Mouse (Mus musculus) embryonic facial prominence, embryonic 12.5 days (tissue): ENCODE data around the gene Rxrb. TPM values are rescaled to one million over a fixed set of nuclear protein-coding genes. Genes with fewer than 3 reads are reported as not detected.
A peak's percentile ranks its signal among the peaks of the same experiment; 100 is the strongest.
"Not testable (repeated sequence)": the region's sequence is repeated elsewhere in the genome, so short reads cannot be mapped to it uniquely, and the experiment has no call there.

Experiments used
- ATAC-seq: fragments of 200-750 bp; cut with Nextera tagmentation; 2 replicates; pipeline ENCODE4 v1.8.0; 2017; ENCODE audit not compliant: insufficient number of reproducible peaks, insufficient read depth, low FRiP score, low TSS enrichment
- H3K27ac ChIP-seq: fragments of 300-500 bp; sonication (generic); 2 replicates; pipeline ENCODE4 v1.5.1; 2016; ENCODE audit warnings: mild to moderate bottlenecking
- H3K27me3 ChIP-seq: fragments of 300-500 bp; sonication (generic); 2 replicates; pipeline ENCODE4 v1.6.1; 2016; ENCODE audit warnings: mild to moderate bottlenecking, moderate library complexity
- H3K36me3 ChIP-seq: fragments of 300-500 bp; sonication (generic); 2 replicates; pipeline ENCODE4 v1.6.1; 2016; ENCODE audit warnings: mild to moderate bottlenecking
- H3K4me1 ChIP-seq: fragments of 300-500 bp; sonication (generic); 2 replicates; pipeline ENCODE4 v1.6.1; 2016
- H3K4me2 ChIP-seq: fragments of 300-500 bp; sonication (generic); replicated peaks from 2 replicates; pipeline ENCODE4 v1.6.1; 2016; ENCODE audit warnings: mild to moderate bottlenecking, moderate library complexity
- H3K4me3 ChIP-seq: fragments of 300-500 bp; sonication (generic); 2 replicates; pipeline ENCODE4 v1.5.1; 2016; ENCODE audit warnings: mild to moderate bottlenecking
- H3K9ac ChIP-seq: fragments of 300-500 bp; sonication (generic); 2 replicates; pipeline ENCODE4 v1.6.1; 2016; ENCODE audit warnings: mild to moderate bottlenecking, moderate library complexity
- H3K9me3 ChIP-seq: fragments of 300-500 bp; sonication (generic); 2 replicates; pipeline ENCODE4 v1.6.1; 2016; ENCODE audit warnings: mild to moderate bottlenecking, moderate library complexity
- WGBS: fragments of 180-500 bp; shearing (Covaris S2); methylation state at CpG from one replicate; pipeline ENCODE4 v1.1.7; 2016; 5-methylcytosine and 5-hydroxymethylcytosine counted together
- polyA plus RNA-seq: library from polyadenylated mRNA; unstranded; fragments of >200 nt; fragmentation: Nextera tagmentation; extraction: Ambion mirVana; gene quantifications from 2 replicates; pipeline ENCODE4 v1.2.1, GENCODE M21; 2016

The Rxrb gene
- polyA plus RNA-seq, result 69.9 and 72.6 TPM in 2 replicates

GRCm38 (mm10) chr17:34031465-34032173 lies at the start of gene Rxrb, which contains the start of gene Slc39a7:
Gene Rxrb, plus strand, starts transcription at chr17:34031812.
Gene Slc39a7, minus strand, starts transcription at chr17:34031682.
- ATAC-seq, result peak; percentile 68
- Histone ChIP-seq H3K4me1 (peaks cover 50% of the 10 kb centered on the region), H3K27ac (peak within 1 kb of the TSS; percentile 97), H3K4me3 (peak within 1 kb of the TSS; percentile 85), H3K4me2 (peak within 1 kb of the TSS; percentile 99), H3K9ac (peak within 1 kb of the TSS; percentile 96), H3K36me3 (peaks cover 52% of the 10 kb centered on the region), H3K9me3 (no peaks in the 10 kb centered on the region), H3K27me3 (no peaks in the 10 kb centered on the region)
- under 1% methylated on average over 88 of the region's 88 CpGs for WGBS

GRCm38 (mm10) chr17:33982136-33982535 lies 49.5 kb upstream of the Rxrb start:
- H3K36me3 ChIP-seq, H3K9me3 ChIP-seq, H3K9ac ChIP-seq, ATAC-seq, H3K27ac ChIP-seq, H3K4me1 ChIP-seq: not testable (repeated sequence)
- WGBS, result 13% methylated on average over 8 of the region's 8 CpGs
- peak overlapping the region; percentile 53 for H3K4me2 ChIP-seq
- H3K27me3 ChIP-seq, result peaks cover 35% of the 10 kb centered on the region
- peak overlapping the region; percentile 48 for H3K4me3 ChIP-seq

GRCm38 (mm10) chr17:33991788-33992664 lies 39.6 kb upstream of the Rxrb start:
- Histone ChIP-seq H3K4me2 (no peak overlapping the region), H3K4me1 (no peaks in the 10 kb centered on the region), H3K27ac (no peak overlapping the region), H3K4me3 (no peak overlapping the region), H3K27me3 (peaks cover 4% of the 10 kb centered on the region; the same call in 1 of the 2 replicates), H3K9ac (no peak overlapping the region), H3K36me3 (no peaks in the 10 kb centered on the region), H3K9me3 (no peaks in the 10 kb centered on the region)
- 32% methylated on average over 10 of the region's 10 CpGs for WGBS
- no peak for ATAC-seq

- no peak for ATAC-seq
- Histone ChIP-seq H3K4me2 (no peak overlapping the region), H3K27ac (no peak overlapping the region), H3K36me3 (no peaks in the 10 kb centered on the region), H3K4me1 (peaks cover 7% of the 10 kb centered on the region; the same call in 1 of the 2 replicates), H3K9me3 (no peaks in the 10 kb centered on the region), H3K4me3 (no peak overlapping the region), H3K9ac (no peak overlapping the region), H3K27me3 (peaks cover 29% of the 10 kb centered on the region)
- 81% methylated on average over 8 of the region's 8 CpGs for WGBS
Observed at GRCm38 (mm10) chr17:33994959-33995358, 36.7 kb upstream of the Rxrb start.

- Histone ChIP-seq H3K27me3 (peaks cover 36% of the 10 kb centered on the region), H3K27ac (no peak overlapping the region), H3K9ac (no peak overlapping the region), H3K4me2 (no peak overlapping the region), H3K4me3 (no peak overlapping the region), H3K4me1 (peaks cover 9% of the 10 kb centered on the region; the same call in 1 of the 2 replicates), H3K36me3 (no peaks in the 10 kb centered on the region), H3K9me3 (no peaks in the 10 kb centered on the region)
- ATAC-seq, result no peak
- 63% methylated on average over 3 of the region's 3 CpGs for WGBS
Observed at GRCm38 (mm10) chr17:33995651-33996050, 36.0 kb upstream of the Rxrb start.

GRCm38 (mm10) chr17:33997025-33997424 lies 34.6 kb upstream of the Rxrb start:
- not testable (repeated sequence) for H3K9ac ChIP-seq, H3K27ac ChIP-seq, H3K4me2 ChIP-seq, ATAC-seq, H3K4me1 ChIP-seq, H3K36me3 ChIP-seq, H3K4me3 ChIP-seq, H3K9me3 ChIP-seq
- peaks cover 49% of the 10 kb centered on the region for H3K27me3 ChIP-seq
- WGBS, result 86% methylated on average over 2 of the region's 2 CpGs

GRCm38 (mm10) chr17:33998697-33999096 lies 32.9 kb upstream of the Rxrb start:
- not testable (repeated sequence) for H3K27ac ChIP-seq, H3K9ac ChIP-seq, H3K4me3 ChIP-seq, H3K4me2 ChIP-seq, H3K36me3 ChIP-seq, H3K9me3 ChIP-seq, H3K4me1 ChIP-seq, ATAC-seq
- 53% methylated on average over 5 of the region's 5 CpGs for WGBS
- peaks cover 54% of the 10 kb centered on the region for H3K27me3 ChIP-seq

GRCm38 (mm10) chr17:33999341-34000149 lies 32.1 kb upstream of the Rxrb start:
- Histone ChIP-seq H3K4me2 (peak overlapping the region; percentile 92), H3K27ac (no peak overlapping the region), H3K4me1 (peaks cover 9% of the 10 kb centered on the region; the same call in 1 of the 2 replicates), H3K27me3 (peaks cover 54% of the 10 kb centered on the region), H3K4me3 (peak overlapping the region; percentile 47), H3K9me3 (no peaks in the 10 kb centered on the region), H3K36me3 (no peaks in the 10 kb centered on the region), H3K9ac (peak overlapping the region; percentile 39)
- ATAC-seq, result no peak
- WGBS, result 3% methylated on average over 87 of the region's 87 CpGs

- peak within 1 kb of the TSS; percentile 39 for H3K9ac ChIP-seq
- peak within 1 kb of the TSS; percentile 47 for H3K4me3 ChIP-seq
- no peaks in the 10 kb centered on the region for H3K9me3 ChIP-seq
- peak; percentile 72; the same call in 1 of the 2 replicates for ATAC-seq
- no peak within 1 kb of the TSS for H3K27ac ChIP-seq
- H3K4me1 ChIP-seq, result peaks cover 9% of the 10 kb centered on the region; the same call in 1 of the 2 replicates
- peak within 1 kb of the TSS; percentile 92 for H3K4me2 ChIP-seq
- 1% methylated on average over 30 of the region's 30 CpGs for WGBS
- H3K36me3 ChIP-seq, result no peaks in the 10 kb centered on the region
- peaks cover 54% of the 10 kb centered on the region for H3K27me3 ChIP-seq
Observed at GRCm38 (mm10) chr17:34000150-34000537, 31.5 kb upstream of the Rxrb start, which contains the start of gene H2-K1. Gene H2-K1, minus strand, starts transcription at chr17:34000347.

GRCm38 (mm10) chr17:34000796-34001195 lies 30.8 kb upstream of the Rxrb start:
- H3K9ac ChIP-seq, H3K27ac ChIP-seq, H3K4me2 ChIP-seq, ATAC-seq, H3K36me3 ChIP-seq, H3K9me3 ChIP-seq, H3K4me1 ChIP-seq: not testable (repeated sequence)
- H3K4me3 ChIP-seq, result peak overlapping the region; percentile 47; the same call in 1 of the 2 replicates
- 55% methylated on average over 2 of the region's 2 CpGs for WGBS
- H3K27me3 ChIP-seq, result peaks cover 58% of the 10 kb centered on the region

GRCm38 (mm10) chr17:34003426-34003825 lies 28.2 kb upstream of the Rxrb start:
- no peaks in the 10 kb centered on the region for H3K36me3 ChIP-seq

More at GRCm38 (mm10) chr17:34003426-34003825, 28.2 kb upstream of the Rxrb start:
- peaks cover 9% of the 10 kb centered on the region; the same call in 1 of the 2 replicates for H3K4me1 ChIP-seq
- H3K27me3 ChIP-seq, result peaks cover 44% of the 10 kb centered on the region
- no peak for ATAC-seq
- no peak overlapping the region for H3K9ac ChIP-seq
- 2% methylated on average over 5 of the region's 5 CpGs for WGBS
- H3K4me3 ChIP-seq, result no peak overlapping the region
- H3K27ac ChIP-seq, result no peak overlapping the region
- H3K4me2 ChIP-seq, result no peak overlapping the region
- H3K9me3 ChIP-seq, result no peaks in the 10 kb centered on the region
